Mouse (Mus musculus) effector memory CD4-positive, alpha-beta T cell, adult 5 months (primary cell): ENCODE data around the gene Pcsk5. TPM values are rescaled to one million over a fixed set of nuclear protein-coding genes. Genes with fewer than 3 reads are reported as not detected.

Experiments used
- polyA plus RNA-seq: library from polyadenylated mRNA; unstranded; fragments of 100-300 nt; shearing (Covaris generic); gene quantifications from one replicate; pipeline ENCODE4 v1.2.1, GENCODE M21; 2017

Pcsk5 gene
- 0.14 TPM for polyA plus RNA-seq

DNA sequence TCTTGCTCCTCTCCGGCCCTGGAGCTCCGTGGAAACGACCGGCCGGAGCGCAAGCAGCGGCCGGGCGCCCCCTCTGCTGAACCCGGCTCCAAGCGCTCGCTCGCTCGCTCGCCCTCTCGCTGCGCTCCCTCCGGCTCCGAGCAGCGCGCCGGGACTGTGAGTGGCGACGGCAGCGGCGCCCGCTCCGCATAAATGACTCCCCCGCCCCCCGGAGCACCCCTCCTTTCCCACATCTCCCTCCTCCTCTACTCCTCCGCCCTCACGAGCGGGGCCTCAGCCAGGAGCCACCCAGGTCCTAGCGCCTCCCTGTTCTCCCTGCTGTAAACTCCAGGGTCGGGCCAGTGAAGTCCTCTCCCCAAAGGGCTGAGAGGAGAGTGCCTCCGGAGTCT is at the start of gene Pcsk5:
Gene Pcsk5 (minus strand): TSS at position 162 of the 389 bp plus-strand sequence.

DNA sequence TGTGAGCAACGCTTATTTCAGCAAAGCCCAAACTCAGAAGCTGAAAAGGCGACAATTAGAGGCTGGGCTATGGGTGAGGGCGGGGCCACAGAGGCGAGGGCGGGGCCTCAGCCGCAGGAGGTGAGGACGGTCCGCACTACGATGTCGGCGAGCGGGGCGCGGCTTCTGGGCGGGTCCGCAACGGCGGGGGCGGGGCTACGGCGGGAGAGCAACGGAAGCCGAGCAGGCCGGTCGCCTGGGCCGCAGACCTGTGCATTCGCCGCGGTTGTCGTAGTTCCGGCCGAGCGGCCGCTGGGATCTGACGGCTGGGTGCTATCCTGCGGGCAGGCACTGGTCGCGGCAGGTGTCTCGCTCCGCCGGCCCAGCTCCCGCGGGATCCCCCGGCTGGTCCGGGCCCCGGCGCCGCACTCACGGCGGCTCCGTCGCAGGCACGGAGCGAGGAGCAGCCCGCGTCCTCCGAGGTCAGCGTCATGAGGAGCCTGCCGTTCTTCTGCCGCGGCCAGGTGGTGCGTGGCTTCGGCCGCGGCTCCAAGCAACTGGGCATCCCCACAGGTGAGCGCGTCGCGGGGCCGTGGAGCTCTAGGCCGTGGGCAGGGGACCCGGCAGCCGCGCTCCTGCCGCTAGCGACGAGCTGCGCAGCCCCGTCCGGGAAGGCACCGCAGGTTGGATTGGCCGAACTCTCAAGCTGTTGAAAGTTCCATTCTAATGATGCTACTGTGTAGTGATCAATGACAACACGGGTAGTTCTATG is 443.4 kb downstream of the Pcsk5 start, which contains the start of gene Rfk:
Gene Rfk (plus strand): TSS at position 203 of the 751 bp plus-strand sequence.

